20 mouse cellular contexts compared by ENCODE assay signal in the genomic region with DNA sequence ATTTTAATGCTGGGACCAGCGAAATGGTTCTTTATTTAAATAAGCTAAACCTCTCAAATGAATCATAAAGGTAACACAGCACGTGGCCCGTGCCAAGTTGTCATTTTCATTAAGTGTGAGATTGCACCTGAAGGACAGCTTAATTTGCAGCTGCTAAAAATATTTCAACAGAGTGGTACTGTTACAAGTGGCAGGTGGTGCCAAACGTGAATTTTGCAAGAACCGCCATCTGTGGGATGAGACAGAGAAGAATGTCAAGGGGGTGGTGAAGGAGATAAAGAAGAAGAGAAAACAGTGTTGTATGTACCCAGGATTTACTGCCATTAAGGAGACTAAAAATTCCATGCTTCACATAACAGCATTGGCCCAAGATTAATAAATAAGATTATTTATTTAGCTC.
"Had no signal": no experiment of that assay in that cellular context is flagged by ENCODE, and none has a peak within 500 bp of the region (broad histone marks: within the 10 kb centered on the region; RNA-seq: fewer than 3 reads in every experiment).

No protein-coding gene starts in this region.

- H3K27me3 ChIP-seq: limb, embryonic 13.5 days; liver, embryonic 12.5 days; liver, embryonic 15.5 days; lung, embryonic 15.5 days; stomach, embryonic 15.5 days had no signal

- ATAC-seq: liver, embryonic 12.5 days; midbrain, embryonic 15.5 days had no signal

- H3K4me1 ChIP-seq: liver, embryonic 12.5 days; liver, embryonic 15.5 days; midbrain, embryonic 15.5 days; stomach, embryonic 15.5 days had no signal

- DNase-seq: kidney, adult 2 months; kidney, postnatal 25 days; layer of hippocampus, adult 9-11 months; liver; lung, adult 18-20 months; right cerebral cortex, postnatal 25 days; spleen, adult 18-20 months; thymus, adult 18-20 months; thymus, postnatal 36 days had no signal

- H3K9me3 ChIP-seq: limb, embryonic 10.5 days; limb, embryonic 13.5 days; liver, embryonic 12.5 days; liver, embryonic 15.5 days; lung, embryonic 15.5 days; midbrain, embryonic 15.5 days; stomach, embryonic 15.5 days had no signal

- H3K27ac ChIP-seq: kidney, postnatal 0 days; layer of hippocampus, adult 2 months; limb, embryonic 10.5 days; limb, embryonic 13.5 days; liver, embryonic 12.5 days; liver, embryonic 15.5 days; lung, embryonic 15.5 days; macrophage; midbrain, embryonic 12.5 days; midbrain, embryonic 15.5 days; stomach, embryonic 15.5 days had no signal

- H3K4me3 ChIP-seq: layer of hippocampus, adult 2 months; limb, embryonic 10.5 days; limb, embryonic 13.5 days; liver, embryonic 12.5 days; liver, embryonic 15.5 days; lung, embryonic 15.5 days; midbrain, embryonic 12.5 days; midbrain, embryonic 15.5 days; stomach, embryonic 15.5 days had no signal

- H3K9ac ChIP-seq: limb, embryonic 13.5 days; liver, embryonic 12.5 days; liver, embryonic 15.5 days; lung, embryonic 15.5 days; midbrain, embryonic 12.5 days; midbrain, embryonic 15.5 days; stomach, embryonic 15.5 days had no signal

- H3K4me2 ChIP-seq: limb, embryonic 13.5 days; liver, embryonic 12.5 days; liver, embryonic 15.5 days; lung, embryonic 15.5 days; midbrain, embryonic 12.5 days; midbrain, embryonic 15.5 days; stomach, embryonic 15.5 days had no signal

- H3K36me3 ChIP-seq: liver, embryonic 12.5 days; liver, embryonic 15.5 days; lung, embryonic 15.5 days; midbrain, embryonic 12.5 days; midbrain, embryonic 15.5 days; stomach, embryonic 15.5 days had no signal
